ENCODE assay signal across 8 mouse cellular contexts in the genomic region with DNA sequence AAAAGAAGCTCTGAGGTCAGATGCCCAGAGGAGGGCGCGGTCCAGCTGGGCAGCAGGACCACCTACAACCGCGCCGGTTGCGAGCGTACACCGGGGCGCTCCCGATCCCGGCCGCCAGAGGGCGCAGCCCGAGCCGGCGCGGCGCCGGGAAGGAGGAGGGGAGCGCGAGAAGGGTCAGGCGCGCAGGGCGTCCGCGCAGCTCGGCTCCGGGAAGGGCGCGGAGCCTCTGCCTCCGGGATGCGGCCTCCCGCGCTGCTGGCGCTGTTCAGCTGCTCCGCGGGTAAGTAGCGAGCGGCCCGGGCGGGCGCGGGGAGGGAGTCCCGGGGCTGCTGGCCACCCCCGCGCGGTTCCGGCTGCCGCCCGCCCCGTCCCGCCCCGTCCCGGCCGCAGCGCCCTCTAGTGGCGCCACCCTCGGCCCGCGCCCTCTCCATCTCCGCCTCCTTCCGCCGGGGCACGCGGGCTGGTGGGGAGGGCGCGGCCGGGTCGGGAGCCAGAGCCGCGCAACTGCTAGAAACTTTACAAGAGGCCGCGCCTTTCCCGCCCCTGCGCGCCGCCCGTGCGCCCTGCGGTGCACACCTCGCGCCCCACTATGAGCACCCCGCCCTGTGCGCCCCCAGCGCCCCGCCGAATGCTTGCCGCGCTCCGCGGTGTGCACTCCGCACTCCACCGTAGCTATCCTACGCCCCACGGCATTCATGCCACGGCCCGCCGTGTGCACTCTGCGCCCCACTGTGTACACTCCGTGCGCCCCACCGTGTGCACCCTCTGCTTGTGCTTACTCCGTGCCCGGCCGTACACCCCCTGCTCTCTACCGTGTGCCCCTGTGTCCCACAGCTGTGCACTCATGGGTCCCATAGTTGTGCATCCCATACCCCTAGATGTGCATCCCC. TPM values are rescaled to one million over a fixed set of nuclear protein-coding genes. Genes with fewer than 3 reads are reported as not detected.
DNase-seq lines count a peak whose midpoint lies in the region; ATAC-seq and TF ChIP-seq lines count a peak whose summit lies in the region.

B3glct (plus strand) TSS at position 131 of the 890 bp plus-strand sequence.

- H3K27ac ChIP-seq in gastrocnemius, adult 2 months: peak within 1 kb of the TSS; percentile 96
- peak within 1 kb of the TSS; percentile 72; the same call in 1 of the 2 replicates for H3K27ac ChIP-seq in hindbrain, embryonic 16.5 days (ENCODE audit: low read depth, low read length)
- H3K27ac ChIP-seq in macrophage: no peak within 1 kb of the TSS

- H3K4me2 ChIP-seq in hindbrain, embryonic 16.5 days (ENCODE audit: low read length): peak within 1 kb of the TSS; percentile 95

- H3K79me2 ChIP-seq in macrophage (ENCODE audit: inconsistent target): no peaks in the 10 kb centered on the region

- H3K4me1 ChIP-seq in hindbrain, embryonic 16.5 days (ENCODE audit: control insufficient read depth, insufficient read depth, low read depth, low read length): peaks cover 10% of the 10 kb centered on the region

- H3K27me3 ChIP-seq in hindbrain, embryonic 16.5 days (replicated peaks; ENCODE audit: control insufficient read depth, insufficient read depth, low read length): no peaks in the 10 kb centered on the region

- peak within 1 kb of the TSS; percentile 84 for H3K9ac ChIP-seq in hindbrain, embryonic 16.5 days (ENCODE audit: low read depth, low read length)

- H3K9me3 ChIP-seq in hindbrain, embryonic 16.5 days (ENCODE audit: control insufficient read depth, low read length): no peaks in the 10 kb centered on the region

- no peaks in the 10 kb centered on the region for H3K36me3 ChIP-seq in hindbrain, embryonic 16.5 days (ENCODE audit: control insufficient read depth, insufficient read depth, low read length)
- H3K36me3 ChIP-seq in macrophage (ENCODE audit: inconsistent target): no peaks in the 10 kb centered on the region

- intact Hi-C loops in gastrocnemius, adult 2 months (cut with DNase I): loop anchor here (5.0 kb wide), 1 partner anchor 41 kb away; the partner anchor contains the start of gene Hsph1

- TF ChIP-seq CTCF in gastrocnemius, adult 2 months (IDR thresholded peaks at IDR 0.05): peak; percentile 79

- H3K4me3 ChIP-seq in gastrocnemius, adult 2 months: peak within 1 kb of the TSS; percentile 94
- H3K4me3 ChIP-seq in hindbrain, embryonic 16.5 days (ENCODE audit: low read length): peak within 1 kb of the TSS; percentile 79
- peak within 1 kb of the TSS; percentile 22; the same call in 1 of the 2 replicates for H3K4me3 ChIP-seq in macrophage (ENCODE audit: inconsistent target)

- peak; percentile 67 for DNase-seq in ZHBTc4 (ENCODE audit: low read depth, low spot score)
- peak; percentile 92 for DNase-seq in gastrocnemius, adult 2 months
- peak; percentile 81 to 82 for DNase-seq in left cerebral cortex, adult 18-20 months (ENCODE audit: low spot score in 2 of 2)
- DNase-seq in retina, postnatal 7 days (ENCODE audit: low read depth, low spot score): peak; percentile 74
- peak; percentile 91 for DNase-seq in urinary bladder, adult 2 months (ENCODE audit: low spot score)

- ATAC-seq in common myeloid progenitor, adult 5-6 weeks (replicated peaks; ENCODE audit: low read depth, poor library complexity, severe bottlenecking): peak; percentile 79
- ATAC-seq in hindbrain, embryonic 16.5 days: peak; percentile 95

- under 1% methylated on average over 68 of the region's 106 CpGs for WGBS in hindbrain, embryonic 16.5 days
- WGBS in macrophage (ENCODE audit: missing documents): under 1% methylated on average over 101 of the region's 106 CpGs

RNA-seq across cellular contexts. Expression of gene B3glct, which starts in this region (rescaled TPM):
- 7.7 and 13.2 TPM in 2 replicates for total RNA-seq in common myeloid progenitor, adult 5-6 weeks (2017)
- 1 to 10 TPM; 3.0 to 4.4 TPM for total RNA-seq in gastrocnemius, adult 2 months (2021)
- 13.8 and 16.0 TPM in 2 replicates for polyA plus RNA-seq in hindbrain, embryonic 16.5 days (2015; fragmentation: Nextera tagmentation; extraction: Ambion mirVana)
- 10 to 100 TPM; 16.2 to 17.3 TPM for total RNA-seq in left cerebral cortex, adult 18-20 months (2021)
- 1 to 10 TPM in 24 of 26 experiments, under 1 TPM in 2; 0.77 to 6.7 (median 2.8) TPM for total RNA-seq in macrophage (2018; cell fraction: chromatin; rRNA removed)
- 1 to 10 TPM; 1.9 to 6.5 (median 4.1) TPM for total RNA-seq in macrophage (2018; cell fraction: cytosol; rRNA removed)
- 10 to 100 TPM in 1 of 26 experiments, 1 to 10 TPM in 25; 1.7 to 13.7 (median 5.6) TPM for total RNA-seq in macrophage (2018; cell fraction: nucleus; rRNA removed)
- polyA plus RNA-seq in macrophage (2018): 4.1 to 7.5 TPM (median 4.4 TPM) in 3 replicates
- polyA plus RNA-seq in urinary bladder, adult 2 months (2012; rRNA removed): 8.9 and 9.3 TPM in 2 replicates

Comparison
In these comparisons a context has a peak if more than half of its experiments do, and no peak if none do; other contexts are left out.
1. H3K4me3 ChIP-seq: peak in every context shown above with its lines; median percentile 94 in gastrocnemius, adult 2 months; 79 in hindbrain, embryonic 16.5 days; 22 in macrophage.